8 mouse cellular contexts compared by ENCODE assay signal in the genomic region with DNA sequence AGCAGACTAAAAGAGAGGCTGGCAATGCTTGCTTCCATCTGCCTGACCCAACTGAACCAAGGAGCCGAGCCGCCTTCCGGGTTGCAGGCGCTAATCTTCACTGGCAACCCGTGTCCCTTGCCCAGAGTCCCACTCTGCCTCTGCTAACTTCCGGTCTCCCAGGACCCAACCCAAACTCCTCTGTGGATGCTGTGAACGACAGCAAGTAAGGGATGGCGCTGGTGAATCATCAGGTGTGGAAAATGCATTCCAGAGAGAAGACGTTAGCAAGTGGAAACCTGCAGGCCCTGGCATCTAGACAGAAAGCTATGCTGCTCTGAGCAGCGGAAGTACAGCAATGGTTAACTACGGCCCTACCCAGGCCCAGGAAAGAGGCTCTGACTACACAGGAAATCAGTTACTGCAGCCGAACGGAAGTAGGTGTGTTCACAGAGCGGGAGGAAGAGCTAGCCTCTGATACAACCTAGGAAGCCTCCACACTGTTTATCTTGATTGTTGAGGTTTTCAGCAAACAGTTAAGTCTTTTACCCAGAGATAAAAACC. TPM values are rescaled to one million over a fixed set of nuclear protein-coding genes. Genes with fewer than 3 reads are reported as not detected.
DNase-seq lines count a peak whose midpoint lies in the region; ATAC-seq and TF ChIP-seq lines count a peak whose summit lies in the region.

No protein-coding gene starts in this region.

- peaks cover 39% of the 10 kb centered on the region for H3K4me1 ChIP-seq in embryonic facial prominence, embryonic 14.5 days (ENCODE audit: control insufficient read depth, insufficient read depth, low read length)
- peaks cover 30% of the 10 kb centered on the region for H3K4me1 ChIP-seq in limb, embryonic 11.5 days (ENCODE audit: control insufficient read depth, insufficient read depth, low read length)
- H3K4me1 ChIP-seq in midbrain, embryonic 11.5 days (ENCODE audit: control insufficient read depth, insufficient read depth, low read length), result peaks cover 41% of the 10 kb centered on the region

- no peaks in the 10 kb centered on the region for H3K27me3 ChIP-seq in embryonic facial prominence, embryonic 14.5 days (replicated peaks; ENCODE audit: control insufficient read depth, insufficient read depth, low read length)
- no peaks in the 10 kb centered on the region for H3K27me3 ChIP-seq in limb, embryonic 11.5 days (ENCODE audit: control insufficient read depth, insufficient read depth, low read length)
- H3K27me3 ChIP-seq in midbrain, embryonic 11.5 days (ENCODE audit: control insufficient read depth, insufficient read depth, low read length), result no peaks in the 10 kb centered on the region

- H3K9ac ChIP-seq in embryonic facial prominence, embryonic 14.5 days (ENCODE audit: low read depth, low read length), result no peak overlapping the region
- no peak overlapping the region for H3K9ac ChIP-seq in limb, embryonic 11.5 days (ENCODE audit: low read length)
- no peak overlapping the region for H3K9ac ChIP-seq in midbrain, embryonic 11.5 days (ENCODE audit: low read length)

- peak overlapping the region; percentile 35 for H3K4me3 ChIP-seq in gastrocnemius, adult 2 months
- no peak overlapping the region for H3K4me3 ChIP-seq in embryonic facial prominence, embryonic 14.5 days (ENCODE audit: low read depth, low read length)
- no peak overlapping the region for H3K4me3 ChIP-seq in limb, embryonic 11.5 days (ENCODE audit: low read depth, low read length)
- H3K4me3 ChIP-seq in midbrain, embryonic 11.5 days (ENCODE audit: low read depth, low read length), result no peak overlapping the region

- no peak for ATAC-seq in embryonic facial prominence, embryonic 14.5 days (ENCODE audit: low read depth)
- ATAC-seq in limb, embryonic 11.5 days (ENCODE audit: insufficient number of reproducible peaks, low FRiP score, low TSS enrichment, low read depth), result no peak
- no peak for ATAC-seq in midbrain, embryonic 11.5 days (ENCODE audit: low FRiP score)

- H3K4me2 ChIP-seq in embryonic facial prominence, embryonic 14.5 days (ENCODE audit: low read depth, low read length), result peak overlapping the region; percentile 13
- no peak overlapping the region for H3K4me2 ChIP-seq in limb, embryonic 11.5 days (ENCODE audit: low read depth, severe bottlenecking)
- no peak overlapping the region for H3K4me2 ChIP-seq in midbrain, embryonic 11.5 days

- no peak for DNase-seq in gastrocnemius, adult 2 months
- no peak for DNase-seq in gastrocnemius, adult 18-20 months (ENCODE audit: low spot score)
- peak; percentile 79 for DNase-seq in embryonic facial prominence, embryonic 14.5 days (ENCODE audit: low spot score)
- DNase-seq in heart, postnatal 4 days, result peak; percentile 32
- no peak for DNase-seq in limb, embryonic 11.5 days (ENCODE audit: low spot score)
- DNase-seq in midbrain, embryonic 11.5 days (ENCODE audit: low spot score, missing footprints), result peak; percentile 86
- DNase-seq in thymus, adult 18-20 months, result peak; percentile 70 to 83
- no peak for DNase-seq in right cerebral cortex, postnatal 10 days (ENCODE audit: low spot score in 2 of 2)

- 41% methylated on average over 14 of the region's 14 CpGs for WGBS in embryonic facial prominence, embryonic 14.5 days
- 61% methylated on average over 14 of the region's 14 CpGs for WGBS in limb, embryonic 11.5 days
- 47% methylated on average over 14 of the region's 14 CpGs for WGBS in midbrain, embryonic 11.5 days

- peak overlapping the region; percentile 78 for H3K27ac ChIP-seq in gastrocnemius, adult 2 months
- H3K27ac ChIP-seq in embryonic facial prominence, embryonic 14.5 days (replicated peaks; ENCODE audit: low read depth, low read length), result peak overlapping the region; percentile 67
- H3K27ac ChIP-seq in limb, embryonic 11.5 days (replicated peaks; ENCODE audit: low read depth, low read length), result peak overlapping the region; percentile 60
- peak overlapping the region; percentile 55 for H3K27ac ChIP-seq in midbrain, embryonic 11.5 days (ENCODE audit: low read depth, low read length)

- H3K36me3 ChIP-seq in embryonic facial prominence, embryonic 14.5 days (ENCODE audit: control insufficient read depth, insufficient read depth, low read length), result no peaks in the 10 kb centered on the region
- H3K36me3 ChIP-seq in limb, embryonic 11.5 days (ENCODE audit: control insufficient read depth, insufficient read depth, low read length), result no peaks in the 10 kb centered on the region
- no peaks in the 10 kb centered on the region for H3K36me3 ChIP-seq in midbrain, embryonic 11.5 days (ENCODE audit: control insufficient read depth, insufficient read depth, low read length)

- H3K9me3 ChIP-seq in embryonic facial prominence, embryonic 14.5 days (ENCODE audit: control insufficient read depth, low read length), result 0 out of 2 replicates have a peak, but pooled peaks cover 6% of the 10 kb centered on the region
- no peaks in the 10 kb centered on the region; the same call in 1 of the 2 replicates for H3K9me3 ChIP-seq in limb, embryonic 11.5 days (ENCODE audit: control insufficient read depth, low read length)
- no peaks in the 10 kb centered on the region for H3K9me3 ChIP-seq in midbrain, embryonic 11.5 days (ENCODE audit: control insufficient read depth, low read length)

- TF ChIP-seq CTCF in gastrocnemius, adult 2 months (IDR thresholded peaks at IDR 0.05), result no peak

- intact Hi-C loops in gastrocnemius, adult 2 months (cut with DNase I), result loop anchor here (5.0 kb wide), 1 partner anchor 35 kb away; no protein-coding TSS in a partner anchor

RNA-seq across cellular contexts. Expression of a gene that starts 53.4 kb away (rescaled TPM):
- total RNA-seq in gastrocnemius, adult 2 months (2021), result 100 to 1,000 TPM in 1 of 2 experiments, 10 to 100 TPM in 1; 59.4 to 114 TPM
- total RNA-seq in gastrocnemius, adult 18-20 months (2021), result 10 to 100 TPM; 73.8 to 93.7 TPM
- 20.6 and 21.2 TPM in 2 replicates for polyA plus RNA-seq in embryonic facial prominence, embryonic 14.5 days (2014; fragmentation: Nextera tagmentation; extraction: Ambion mirVana)
- total RNA-seq in heart, postnatal 4 days (2021), result 10 to 100 TPM; 68.1 to 75.2 TPM
- polyA plus RNA-seq in limb, embryonic 11.5 days (2014; fragmentation: Nextera tagmentation; extraction: Ambion mirVana), result 35.3 and 39.9 TPM in 2 replicates
- polyA plus RNA-seq in midbrain, embryonic 11.5 days (2014; fragmentation: Nextera tagmentation; extraction: Ambion mirVana), result 29.9 and 32.1 TPM in 2 replicates

Comparison
In these comparisons a context has a peak if more than half of its experiments do, and no peak if none do; other contexts are left out.
1. DNase-seq: peak in embryonic facial prominence, embryonic 14.5 days (single experiment), heart, postnatal 4 days (single experiment), midbrain, embryonic 11.5 days (single experiment) and thymus, adult 18-20 months (2 of 2); none in gastrocnemius, adult 2 months (single experiment), gastrocnemius, adult 18-20 months (single experiment), limb, embryonic 11.5 days (single experiment) and right cerebral cortex, postnatal 10 days (0 of 2).
2. Peak in every context shown above with its lines, with median percentiles within 50 percentile points of each other: H3K27ac ChIP-seq.